Mouse (Mus musculus): ENCODE results near the gene Serhl. TPM values are rescaled to one million over a fixed set of nuclear protein-coding genes. Genes with fewer than 3 reads are reported as not detected.
"Not testable (repeated sequence)": the region's sequence is repeated elsewhere in the genome, so short reads cannot be mapped to it uniquely, and the experiment has no call there.

The Serhl gene
- polyA plus RNA-seq, 1 experiment from 2014 or later: 59.4 TPM

DNA sequence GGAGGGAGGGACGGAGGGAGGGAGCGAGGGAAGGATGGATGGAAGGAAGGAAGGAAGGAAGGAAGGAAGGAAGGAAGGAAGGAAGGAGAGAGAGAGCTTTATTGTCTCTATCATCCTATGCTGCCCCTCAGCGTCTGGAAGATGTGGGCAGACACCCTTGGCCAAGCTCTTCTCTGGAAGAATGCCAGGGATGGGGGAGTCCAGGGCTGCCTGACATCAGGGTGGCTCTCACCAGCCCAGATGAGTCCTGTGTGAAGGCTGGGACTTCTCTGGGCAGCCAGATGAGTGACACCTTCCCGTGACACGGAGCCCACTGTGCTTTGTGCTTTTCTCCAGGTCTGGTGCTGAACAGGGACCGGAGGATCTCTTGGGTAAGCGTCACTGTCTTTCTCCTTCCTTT is 22.6 kb downstream of the Serhl start:
- Histone ChIP-seq H3K27me3 (no peaks in the 10 kb centered on the region), H3K4me3 (replicated peaks) (no peak overlapping the region), H3K4me1 (peaks cover 7% of the 10 kb centered on the region), H3K36me3 (peaks cover 29% of the 10 kb centered on the region), H3K9me3 (replicated peaks) (no peaks in the 10 kb centered on the region), H3K9ac (no peak overlapping the region), H3K27ac (no peak overlapping the region), H3K4me2 (no peak overlapping the region)
- ATAC-seq (replicated peaks; ENCODE audit: low FRiP score): no peak
- 78% methylated on average over 7 of the region's 7 CpGs for WGBS

DNA sequence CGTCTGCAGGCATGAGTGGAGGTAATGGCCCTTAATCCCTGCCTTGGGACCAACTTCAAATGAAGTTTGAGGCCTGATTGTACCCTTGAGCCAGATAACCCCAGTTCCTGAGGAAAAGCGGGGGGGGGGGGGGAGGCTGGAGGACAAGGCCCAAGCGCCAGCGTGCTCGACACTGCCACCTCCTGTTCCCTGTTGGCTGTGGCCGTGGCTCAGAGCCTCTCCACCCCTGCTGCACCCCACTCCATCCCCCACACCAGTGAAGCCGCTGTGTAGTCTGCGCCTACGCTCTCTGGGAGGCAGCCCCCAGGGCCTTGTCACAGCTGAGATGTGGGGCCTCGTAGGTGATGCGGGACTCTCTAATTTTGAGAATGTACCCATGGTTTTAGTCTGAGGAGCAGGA is 23.6 kb downstream of the Serhl start:
- Histone ChIP-seq H3K9ac (no peak overlapping the region), H3K27me3 (no peaks in the 10 kb centered on the region), H3K27ac (no peak overlapping the region), H3K36me3 (peaks cover 39% of the 10 kb centered on the region), H3K4me3 (replicated peaks) (no peak overlapping the region), H3K9me3 (replicated peaks) (no peaks in the 10 kb centered on the region), H3K4me1 (peaks cover 7% of the 10 kb centered on the region), H3K4me2 (no peak overlapping the region)
- WGBS: 8% methylated on average over 11 of the region's 11 CpGs
- peak; percentile 71 for ATAC-seq (replicated peaks; ENCODE audit: low FRiP score)

DNA sequence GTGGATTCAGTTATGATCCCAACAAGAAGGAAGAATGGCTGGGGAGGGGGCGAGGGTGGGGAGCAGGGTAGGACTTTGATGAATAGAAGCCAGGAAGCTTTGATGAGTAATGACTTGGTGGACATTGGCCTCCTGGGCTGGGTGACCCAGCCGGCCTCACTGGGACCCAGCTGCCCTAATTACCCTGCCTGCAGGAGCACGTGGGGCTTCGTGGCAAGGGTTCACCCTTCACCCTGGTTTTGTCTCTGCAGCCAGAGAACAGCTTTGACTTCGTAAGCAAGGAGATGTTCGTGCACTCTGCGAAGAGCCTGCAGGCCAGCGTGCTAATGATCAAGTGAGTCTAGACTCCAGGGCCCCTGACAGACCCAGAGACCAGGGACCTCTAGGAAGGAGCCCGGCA is 24.8 kb downstream of the Serhl start:
- no peaks in the 10 kb centered on the region for H3K27me3 ChIP-seq
- peaks cover 51% of the 10 kb centered on the region for H3K36me3 ChIP-seq
- H3K4me3 ChIP-seq (replicated peaks): no peak overlapping the region
- no peak overlapping the region for H3K4me2 ChIP-seq
- H3K27ac ChIP-seq: no peak overlapping the region
- H3K9ac ChIP-seq: no peak overlapping the region
- WGBS: 71% methylated on average over 9 of the region's 9 CpGs
- H3K9me3 ChIP-seq (replicated peaks): no peaks in the 10 kb centered on the region
- ATAC-seq (replicated peaks; ENCODE audit: low FRiP score): no peak
- H3K4me1 ChIP-seq: peaks cover 7% of the 10 kb centered on the region

DNA sequence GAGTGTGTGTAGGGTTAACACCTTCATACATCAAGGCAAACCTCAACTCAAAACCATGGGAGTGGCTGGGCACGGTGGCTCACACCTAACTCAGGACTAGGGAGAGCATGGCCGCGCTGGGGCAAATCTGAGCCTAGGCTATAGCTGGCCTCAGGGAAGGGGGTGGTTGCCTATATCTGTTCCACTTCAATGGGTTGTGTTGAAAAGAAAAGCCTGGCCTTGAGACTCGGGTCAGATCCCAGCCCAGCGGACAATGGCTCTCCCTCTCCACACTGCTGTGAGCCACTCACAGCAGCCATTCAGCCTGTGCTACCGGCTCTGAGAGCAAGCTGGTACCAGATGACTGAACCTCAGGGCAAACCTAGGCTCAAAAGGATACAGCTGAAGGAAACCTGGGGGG is 25.8 kb downstream of the Serhl start:
- ATAC-seq (replicated peaks; ENCODE audit: low FRiP score): no peak
- no peak overlapping the region for H3K4me3 ChIP-seq (replicated peaks)
- H3K36me3 ChIP-seq: peaks cover 60% of the 10 kb centered on the region
- H3K4me2 ChIP-seq: no peak overlapping the region
- WGBS: 72% methylated on average over 6 of the region's 6 CpGs
- H3K27ac ChIP-seq: no peak overlapping the region
- no peaks in the 10 kb centered on the region for H3K27me3 ChIP-seq
- H3K9ac ChIP-seq: no peak overlapping the region
- peaks cover 7% of the 10 kb centered on the region for H3K4me1 ChIP-seq
- H3K9me3 ChIP-seq (replicated peaks): no peaks in the 10 kb centered on the region

DNA sequence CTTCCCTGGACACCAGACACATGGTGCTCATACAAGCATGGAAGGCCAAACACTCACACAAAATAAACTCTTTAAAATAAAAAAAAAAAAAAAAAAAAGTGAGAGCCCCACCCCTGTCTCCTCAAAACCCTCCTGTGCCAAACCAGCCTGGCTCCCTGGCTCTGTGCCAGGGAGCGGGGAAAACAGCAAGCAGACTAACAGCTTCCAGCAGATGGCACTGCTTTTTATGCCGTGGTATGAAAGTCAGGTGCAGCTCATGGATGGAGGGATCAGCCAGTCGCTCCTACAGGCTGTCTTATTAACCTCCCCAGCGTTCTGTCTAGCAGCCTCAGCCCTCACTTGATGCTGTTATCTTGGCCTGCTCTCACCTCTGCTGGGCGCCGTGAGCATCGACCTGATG is 29.1 kb downstream of the Serhl start:
- Histone ChIP-seq H3K4me3 (replicated peaks) (no peak overlapping the region), H3K9me3 (replicated peaks) (no peaks in the 10 kb centered on the region), H3K9ac (no peak overlapping the region), H3K27ac (no peak overlapping the region), H3K27me3 (no peaks in the 10 kb centered on the region), H3K36me3 (peaks cover 68% of the 10 kb centered on the region), H3K4me2 (no peak overlapping the region), H3K4me1 (peaks cover 10% of the 10 kb centered on the region)
- 71% methylated on average over 7 of the region's 7 CpGs for WGBS
- ATAC-seq (replicated peaks; ENCODE audit: low FRiP score): no peak

DNA sequence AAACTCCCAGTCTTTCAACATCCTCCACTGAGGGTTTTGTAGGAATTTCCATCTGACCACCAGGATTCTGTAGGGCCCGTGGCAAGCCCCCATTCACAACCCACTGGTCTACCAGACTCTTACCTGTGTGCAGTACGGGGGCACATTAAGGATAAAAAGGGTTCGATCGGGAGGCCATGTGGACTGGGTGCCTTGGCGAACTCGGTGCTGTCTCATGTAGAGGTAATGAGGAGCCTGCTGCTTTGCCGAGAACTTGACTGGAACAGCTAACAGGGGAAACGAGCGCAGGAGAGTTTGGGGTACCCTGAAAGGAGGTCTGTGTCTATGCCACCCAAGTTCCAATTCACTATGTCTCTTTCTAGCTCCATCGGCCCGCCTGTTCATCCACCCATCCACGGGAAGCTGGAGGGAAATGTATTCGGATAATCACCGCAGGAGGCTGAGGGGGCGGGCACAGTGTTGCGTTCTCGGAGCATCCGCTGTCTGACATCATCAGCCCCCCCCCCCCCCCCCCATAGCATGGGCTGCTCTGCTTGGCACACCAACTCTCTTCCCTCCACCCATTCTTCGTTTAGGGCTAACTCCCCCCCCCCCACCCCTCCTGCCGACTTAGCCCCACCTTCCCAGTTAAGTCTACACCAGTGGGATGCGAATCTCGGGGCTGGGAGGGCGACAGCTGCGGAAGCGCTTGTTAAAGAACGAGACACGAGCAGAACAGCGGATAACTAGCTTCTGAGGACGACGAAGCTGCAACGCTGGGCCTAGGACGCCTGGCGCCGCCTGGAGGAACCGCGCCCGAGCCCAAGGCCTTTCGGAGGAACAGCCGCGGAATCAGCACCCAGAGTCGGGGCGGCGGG is 32.6 kb downstream of the Serhl start:
- peaks cover 67% of the 10 kb centered on the region for H3K36me3 ChIP-seq
- peak overlapping the region; percentile 79 for H3K9ac ChIP-seq
- peak overlapping the region; percentile 84 for H3K4me2 ChIP-seq
- H3K27me3 ChIP-seq: no peaks in the 10 kb centered on the region
- H3K9me3 ChIP-seq (replicated peaks): no peaks in the 10 kb centered on the region
- peak overlapping the region; percentile 96 for H3K4me3 ChIP-seq (replicated peaks)
- H3K4me1 ChIP-seq: peaks cover 10% of the 10 kb centered on the region
- ATAC-seq (replicated peaks; ENCODE audit: low FRiP score): peak; percentile 44
- peak overlapping the region; percentile 81 for H3K27ac ChIP-seq
- 3% methylated on average over 43 of the region's 43 CpGs for WGBS

DNA sequence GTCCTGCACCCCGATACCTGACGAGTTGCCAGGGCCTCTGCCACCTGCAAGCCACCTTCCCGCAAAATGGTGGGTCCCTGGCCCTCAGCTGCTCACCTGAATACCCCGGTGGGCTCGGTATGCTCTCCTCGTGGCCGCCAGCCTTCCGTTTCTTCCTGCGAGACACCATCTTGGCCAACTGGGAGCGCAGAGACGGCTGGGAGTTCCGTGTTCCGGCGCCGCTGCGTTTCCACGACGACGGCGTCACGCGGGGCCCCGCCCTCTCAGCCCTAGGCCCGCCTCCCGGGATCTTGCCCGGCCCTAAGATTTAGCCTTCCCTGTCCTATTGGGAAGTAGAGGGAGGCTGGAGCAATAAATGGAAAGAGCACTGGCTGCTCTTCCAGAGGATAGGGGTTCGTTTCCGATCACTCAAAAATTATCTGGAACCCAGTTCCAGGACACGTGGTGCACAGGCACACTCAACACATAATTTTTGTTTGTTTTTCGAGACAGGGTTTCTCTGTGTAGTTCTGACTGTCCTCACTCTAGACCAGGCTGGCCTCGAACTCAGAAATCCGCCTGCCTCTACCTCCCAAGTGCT is 33.4 kb downstream of the Serhl start, which contains the start of gene Rrp7a:
Gene Rrp7a, minus strand, starts transcription at position 236 of the 580 bp plus-strand sequence.
- peak within 1 kb of the TSS; percentile 81 for H3K27ac ChIP-seq
- peak within 1 kb of the TSS; percentile 84 for H3K4me2 ChIP-seq
- WGBS: 10% methylated on average over 32 of the region's 32 CpGs
- peak within 1 kb of the TSS; percentile 79 for H3K9ac ChIP-seq
- H3K4me1 ChIP-seq: peaks cover 10% of the 10 kb centered on the region
- H3K9me3 ChIP-seq (replicated peaks): no peaks in the 10 kb centered on the region
- no peaks in the 10 kb centered on the region for H3K27me3 ChIP-seq
- peak; percentile 95 for ATAC-seq (replicated peaks; ENCODE audit: low FRiP score)
- H3K4me3 ChIP-seq (replicated peaks): peak within 1 kb of the TSS; percentile 96
- H3K36me3 ChIP-seq: peaks cover 67% of the 10 kb centered on the region

DNA sequence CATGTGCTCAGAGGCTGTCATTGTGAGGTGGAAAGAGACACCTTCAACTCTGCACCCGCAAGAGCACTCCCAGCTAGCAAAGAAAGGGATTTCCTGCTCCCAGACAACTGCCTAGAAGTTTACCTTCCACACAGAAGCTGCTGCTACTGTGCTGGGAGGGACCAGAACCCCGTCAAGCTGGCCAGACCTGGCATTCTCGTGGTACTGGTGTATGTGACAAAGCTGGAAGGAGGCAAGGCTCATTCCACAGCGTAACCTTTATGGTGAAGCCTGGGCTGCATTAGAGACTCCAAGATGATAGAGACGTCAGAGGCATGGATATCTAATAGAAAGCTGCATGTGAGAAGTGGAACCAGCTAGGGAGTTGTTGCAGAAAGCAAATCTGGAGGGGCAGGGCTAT is 35.3 kb downstream of the Serhl start:
- Histone ChIP-seq H3K4me3 (replicated peaks) (no peak overlapping the region), H3K4me2 (no peak overlapping the region), H3K9me3 (replicated peaks) (no peaks in the 10 kb centered on the region), H3K36me3 (peaks cover 67% of the 10 kb centered on the region), H3K9ac (no peak overlapping the region), H3K4me1 (peaks cover 10% of the 10 kb centered on the region), H3K27ac (no peak overlapping the region), H3K27me3 (no peaks in the 10 kb centered on the region)
- no peak for ATAC-seq (replicated peaks; ENCODE audit: low FRiP score)
- 65% methylated on average over 5 of the region's 5 CpGs for WGBS

DNA sequence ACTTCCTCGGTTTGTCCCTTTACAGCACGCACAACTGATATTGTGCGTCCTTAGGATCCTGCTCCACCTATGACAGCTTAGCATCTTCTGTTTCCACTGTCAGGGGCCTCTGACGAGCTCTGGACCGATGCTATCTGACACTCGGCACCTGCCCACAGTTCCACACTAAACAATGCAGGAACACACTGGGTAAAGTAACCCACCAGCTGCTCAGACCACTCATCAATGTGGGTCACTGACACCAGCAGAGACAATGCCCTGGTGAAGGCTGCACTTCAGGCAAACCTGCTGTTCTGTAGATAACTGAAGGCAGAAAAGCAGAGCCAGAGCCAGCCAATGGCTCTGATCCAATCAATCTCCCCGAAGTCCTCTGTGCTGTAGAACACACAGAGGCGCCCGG is 37.3 kb downstream of the Serhl start:
- H3K27me3 ChIP-seq: no peaks in the 10 kb centered on the region
- H3K9me3 ChIP-seq (replicated peaks): no peaks in the 10 kb centered on the region
- H3K27ac ChIP-seq: no peak overlapping the region
- peaks cover 72% of the 10 kb centered on the region for H3K36me3 ChIP-seq
- H3K9ac ChIP-seq: no peak overlapping the region
- no peak for ATAC-seq (replicated peaks; ENCODE audit: low FRiP score)
- WGBS: 94% methylated on average over 9 of the region's 9 CpGs
- H3K4me1 ChIP-seq: peaks cover 3% of the 10 kb centered on the region
- no peak overlapping the region for H3K4me2 ChIP-seq
- H3K4me3 ChIP-seq (replicated peaks): no peak overlapping the region

DNA sequence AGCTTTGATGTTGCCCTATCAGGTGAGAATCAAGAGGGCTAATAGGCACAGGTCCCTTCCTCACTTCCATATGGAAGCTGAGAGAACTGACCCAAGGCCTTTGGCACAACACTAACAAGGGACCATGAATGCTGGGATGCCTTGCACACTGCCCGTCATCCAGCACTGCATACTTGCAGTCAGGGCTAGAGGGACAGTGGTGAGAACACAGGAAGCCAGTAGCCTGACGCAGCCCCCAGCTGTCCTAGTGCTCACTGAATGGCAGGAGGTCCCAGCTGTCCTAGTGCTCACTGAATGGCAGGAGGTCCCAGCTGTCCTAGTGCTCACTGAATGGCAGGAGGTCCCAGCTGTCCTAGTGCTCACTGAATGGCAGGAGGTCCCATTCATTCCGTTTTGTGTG is 37.7 kb downstream of the Serhl start:
- not testable (repeated sequence) for H3K4me2 ChIP-seq; H3K4me1 ChIP-seq; H3K27ac ChIP-seq; H3K4me3 ChIP-seq (replicated peaks); H3K9ac ChIP-seq; ATAC-seq (replicated peaks; ENCODE audit: low FRiP score); H3K27me3 ChIP-seq; H3K9me3 ChIP-seq (replicated peaks)
- 93% methylated on average over 3 of the region's 3 CpGs for WGBS
- peaks cover 77% of the 10 kb centered on the region for H3K36me3 ChIP-seq

DNA sequence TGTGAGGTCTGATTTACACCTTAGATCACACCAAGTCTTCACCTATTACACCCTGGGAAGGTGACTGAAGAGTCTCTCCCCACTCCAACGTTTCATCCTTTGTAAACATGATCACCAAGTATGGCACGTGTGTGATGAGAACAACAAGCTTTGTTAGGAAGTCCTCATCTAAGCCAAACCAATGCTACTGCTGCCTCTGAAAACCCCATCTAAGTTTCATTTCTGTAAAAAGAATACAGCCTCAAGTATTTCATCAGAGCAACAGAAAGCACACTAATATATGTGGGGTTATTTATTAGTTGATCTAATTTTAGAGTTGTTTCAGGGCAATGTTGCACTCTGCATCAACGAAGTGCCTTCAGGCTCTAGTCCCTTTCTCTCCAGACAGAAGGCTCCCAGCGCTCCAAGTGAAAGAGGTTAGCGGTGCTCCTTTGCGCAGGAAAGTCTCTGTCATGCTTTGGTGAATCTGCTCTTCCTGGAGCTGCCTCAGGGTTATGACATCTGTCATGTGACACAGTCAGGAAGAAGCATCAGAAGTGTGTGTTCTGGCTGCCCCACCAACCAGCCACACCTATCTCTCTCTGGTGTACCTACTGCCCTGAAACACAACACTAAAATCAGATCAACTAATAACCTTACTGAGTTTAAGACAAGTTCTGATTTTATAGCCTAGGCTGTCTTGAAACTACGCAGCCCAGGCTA is 40.4 kb downstream of the Serhl start:
- Histone ChIP-seq H3K4me3 (replicated peaks) (no peak overlapping the region), H3K36me3 (peaks cover 99% of the 10 kb centered on the region), H3K9ac (no peak overlapping the region), H3K4me2 (no peak overlapping the region), H3K9me3 (replicated peaks) (no peaks in the 10 kb centered on the region), H3K27ac (no peak overlapping the region), H3K4me1 (no peaks in the 10 kb centered on the region), H3K27me3 (no peaks in the 10 kb centered on the region)
- ATAC-seq (replicated peaks; ENCODE audit: low FRiP score): no peak
- WGBS: 92% methylated on average over 7 of the region's 7 CpGs

DNA sequence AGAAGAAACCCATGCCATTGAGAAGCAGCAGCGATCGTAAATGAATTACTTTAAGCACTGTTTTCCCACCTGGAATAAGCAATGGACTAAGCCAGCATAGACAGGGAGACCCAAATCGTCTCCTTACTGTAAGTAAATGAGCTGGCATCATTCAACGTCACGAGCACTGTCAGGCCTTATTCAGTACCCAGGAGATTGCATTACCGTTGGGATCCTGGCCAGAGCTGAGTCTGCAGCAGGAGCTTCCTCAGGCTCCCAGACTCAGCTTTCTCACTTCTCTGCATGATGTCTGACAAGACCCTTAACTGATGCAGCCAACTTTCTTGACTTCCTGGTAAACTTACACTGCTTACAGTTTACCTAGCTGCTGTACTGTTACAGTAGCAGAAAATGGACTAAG is 45.4 kb downstream of the Serhl start:
- WGBS: 90% methylated on average over 6 of the region's 6 CpGs
- Histone ChIP-seq H3K4me3 (replicated peaks) (no peak overlapping the region), H3K4me2 (no peak overlapping the region), H3K36me3 (peaks cover 95% of the 10 kb centered on the region), H3K4me1 (no peaks in the 10 kb centered on the region), H3K9me3 (replicated peaks) (no peaks in the 10 kb centered on the region), H3K27ac (no peak overlapping the region), H3K9ac (no peak overlapping the region), H3K27me3 (no peaks in the 10 kb centered on the region)
- ATAC-seq (replicated peaks; ENCODE audit: low FRiP score): no peak
